Mouse (Mus musculus) kidney, postnatal 25 days (tissue): ENCODE data around the gene Atp5mpl.
A peak's percentile ranks its signal among the peaks of the same experiment; 100 is the strongest.
"Not testable (repeated sequence)": the region's sequence is repeated elsewhere in the genome, so short reads cannot be mapped to it uniquely, and the experiment has no call there.

Experiments
- DNase-seq, 2 experiments: peaks; one replicate each; pipeline ENCODE4 v3.0.0; 2021; ENCODE audit warnings: mixed read lengths in 2 of 2

Gene Atp5mpl

DNA sequence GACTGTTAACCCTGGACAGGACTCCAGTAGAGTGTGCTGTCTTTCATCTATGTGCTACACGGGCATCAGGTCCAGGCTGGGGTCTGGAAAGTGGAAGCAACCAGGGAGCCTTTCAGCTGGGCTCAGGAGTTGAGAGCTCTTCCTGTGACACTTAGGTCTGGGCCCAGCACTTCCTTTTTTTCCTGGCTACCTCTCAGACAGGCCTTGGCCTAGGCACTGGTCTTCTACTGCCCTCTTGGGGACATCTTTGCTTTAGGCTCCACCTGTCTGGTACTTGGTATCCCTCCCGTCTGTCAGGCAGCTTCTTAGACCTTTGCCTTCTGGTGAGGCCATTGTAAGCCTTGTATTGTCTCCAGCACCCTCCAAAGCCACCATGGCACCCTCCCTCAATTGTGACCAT lies 20.1 kb downstream of the Atp5mpl start:
- peak; percentile 82 to 85 for DNase-seq

DNA sequence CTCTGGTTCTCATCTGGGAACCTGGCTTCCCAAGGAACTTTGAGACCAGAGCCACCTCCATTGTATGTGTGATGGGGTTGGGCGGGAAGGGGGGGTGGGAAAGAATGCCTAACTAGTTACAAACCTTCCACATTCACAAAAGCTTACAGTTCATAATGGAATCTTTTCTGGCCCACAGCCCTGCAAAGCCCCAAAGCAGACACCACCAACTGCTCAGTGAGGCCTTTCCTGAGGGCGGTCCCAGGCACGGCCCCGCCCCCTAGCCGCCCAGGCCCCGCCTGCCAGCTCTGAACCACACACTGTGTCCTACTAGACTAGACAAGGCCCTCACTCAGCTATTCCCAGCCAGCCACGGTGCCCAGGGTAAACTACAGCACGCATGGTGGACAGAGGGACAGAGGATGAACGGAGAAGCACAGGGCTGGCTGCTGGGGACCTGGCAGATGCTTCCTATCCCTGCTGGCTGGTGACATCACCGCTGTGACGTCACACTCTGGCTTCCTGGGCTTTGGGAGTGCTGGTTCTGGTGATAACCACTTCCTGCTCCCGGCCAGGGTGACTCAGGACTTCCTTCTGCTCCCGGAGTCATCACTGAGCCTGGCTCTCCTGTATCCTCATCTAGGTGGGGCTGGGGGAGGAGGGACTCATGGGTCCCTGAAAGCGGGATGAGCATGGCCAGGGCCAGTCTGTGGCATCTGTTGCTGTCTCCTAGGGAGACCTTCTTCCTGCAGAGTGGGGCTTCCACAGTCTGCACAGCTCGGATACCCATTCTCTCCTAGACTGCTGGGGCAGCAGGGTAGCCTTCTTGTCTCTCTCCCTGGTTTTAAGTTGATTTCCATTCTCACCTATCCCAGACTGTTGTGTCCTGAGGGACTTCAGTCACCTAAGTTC lies 20.8 kb downstream of the Atp5mpl start:
- not testable (repeated sequence) for DNase-seq

DNA sequence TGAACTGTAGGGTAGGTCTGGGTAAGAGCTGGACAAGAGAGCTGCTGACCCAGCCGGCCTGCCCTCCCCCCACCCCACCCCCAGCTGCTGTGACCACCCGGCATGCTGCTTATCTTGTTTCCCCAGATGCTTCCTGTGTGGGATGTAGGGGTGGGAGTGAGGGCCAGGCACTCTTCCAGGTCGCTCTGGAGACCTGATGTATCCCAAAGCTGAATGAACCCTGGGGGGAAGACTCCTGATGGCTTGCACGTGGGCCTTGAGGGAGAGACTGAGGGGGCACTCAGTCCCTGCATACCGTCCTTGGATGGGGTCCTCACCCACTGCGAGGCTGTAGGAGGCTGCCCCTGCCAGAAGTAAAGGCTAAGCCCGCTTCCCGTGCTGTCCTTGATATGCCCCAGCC lies 21.7 kb downstream of the Atp5mpl start:
- peak; percentile 57 to 77 for DNase-seq

- DNase-seq: not testable (repeated sequence)
These were observed 22.5 kb downstream of the Atp5mpl start for GRCm38 (mm10) chr12:111944065-111944987.

DNA sequence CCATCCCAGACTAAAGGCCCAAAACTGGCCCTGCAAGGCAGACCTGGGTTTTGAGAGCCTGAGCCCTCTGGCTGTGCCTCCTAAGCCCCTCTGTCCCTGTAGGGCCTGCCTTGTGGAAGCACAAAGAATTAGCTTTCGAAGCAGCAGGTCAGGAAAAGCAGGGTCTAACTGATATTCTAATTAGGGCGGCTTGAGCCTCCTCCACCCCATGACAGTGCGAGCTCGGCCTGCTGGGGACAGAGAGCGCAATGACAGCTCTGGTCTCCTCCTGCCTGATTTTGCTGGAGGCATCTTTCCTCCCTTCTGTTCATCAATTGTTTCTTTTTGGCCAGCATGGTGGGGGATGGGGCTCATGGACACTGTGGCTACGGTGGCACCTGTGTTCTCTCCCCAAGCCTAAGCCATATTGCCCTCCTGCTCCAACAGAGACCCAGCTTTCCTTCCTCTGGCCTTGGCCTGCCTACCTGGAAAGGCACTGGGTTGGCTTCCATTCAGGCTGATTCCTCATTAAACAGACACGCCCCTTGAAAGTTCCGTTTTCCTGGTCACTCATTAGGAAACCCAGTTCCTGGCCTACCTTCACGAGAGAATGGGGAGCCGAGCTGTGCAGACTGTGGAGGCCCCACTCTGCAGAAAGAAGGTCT lies 23.2 kb downstream of the Atp5mpl start:
- peak in 1 of 2 experiments; percentile 38 for DNase-seq

- no peak for DNase-seq
These were observed 28.1 kb downstream of the Atp5mpl start for GRCm38 (mm10) chr12:111938623-111939177.

- peak; percentile 96 for DNase-seq
These were observed 29.8 kb downstream of the Atp5mpl start for GRCm38 (mm10) chr12:111936706-111937550.

GRCm38 (mm10) chr12:111933971-111934370 lies 32.8 kb downstream of the Atp5mpl start:
- no peak for DNase-seq

DNA sequence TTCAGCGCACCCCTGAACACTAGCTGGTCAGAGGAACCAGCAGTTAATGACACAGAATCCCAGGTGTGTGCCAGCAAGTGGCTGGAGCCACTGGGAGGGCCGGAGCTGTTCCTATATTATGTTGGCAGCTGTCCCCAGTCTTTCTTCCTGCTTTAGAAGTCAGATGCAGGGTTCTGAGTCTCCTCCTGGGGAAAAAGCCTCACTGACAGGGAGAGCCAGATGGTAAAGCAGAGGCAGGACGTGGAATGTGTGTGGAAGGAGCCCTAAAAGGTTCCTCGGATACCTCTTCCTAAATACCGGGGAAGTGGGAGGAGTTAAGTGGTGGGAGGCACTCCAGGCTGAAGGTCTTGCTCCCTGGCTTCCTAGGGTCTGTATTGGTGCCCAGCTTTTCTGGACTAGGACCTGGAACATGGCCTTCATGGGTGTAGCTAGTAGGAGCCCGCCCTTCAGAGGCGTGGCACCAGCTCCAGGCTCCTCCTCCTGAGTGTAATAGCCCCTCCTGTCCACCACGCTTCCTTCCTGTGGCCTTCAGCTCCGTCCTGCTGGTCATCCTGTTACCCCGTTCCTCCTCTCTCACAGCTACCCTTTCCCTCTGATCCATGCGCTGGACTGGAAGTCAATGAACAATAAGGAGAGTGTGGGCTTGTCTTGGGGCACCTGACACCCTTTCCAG lies 33.6 kb downstream of the Atp5mpl start:
- DNase-seq: peak; percentile 66 to 86

GRCm38 (mm10) chr12:111932513-111932912 lies 34.3 kb downstream of the Atp5mpl start:
- no peak for DNase-seq

DNA sequence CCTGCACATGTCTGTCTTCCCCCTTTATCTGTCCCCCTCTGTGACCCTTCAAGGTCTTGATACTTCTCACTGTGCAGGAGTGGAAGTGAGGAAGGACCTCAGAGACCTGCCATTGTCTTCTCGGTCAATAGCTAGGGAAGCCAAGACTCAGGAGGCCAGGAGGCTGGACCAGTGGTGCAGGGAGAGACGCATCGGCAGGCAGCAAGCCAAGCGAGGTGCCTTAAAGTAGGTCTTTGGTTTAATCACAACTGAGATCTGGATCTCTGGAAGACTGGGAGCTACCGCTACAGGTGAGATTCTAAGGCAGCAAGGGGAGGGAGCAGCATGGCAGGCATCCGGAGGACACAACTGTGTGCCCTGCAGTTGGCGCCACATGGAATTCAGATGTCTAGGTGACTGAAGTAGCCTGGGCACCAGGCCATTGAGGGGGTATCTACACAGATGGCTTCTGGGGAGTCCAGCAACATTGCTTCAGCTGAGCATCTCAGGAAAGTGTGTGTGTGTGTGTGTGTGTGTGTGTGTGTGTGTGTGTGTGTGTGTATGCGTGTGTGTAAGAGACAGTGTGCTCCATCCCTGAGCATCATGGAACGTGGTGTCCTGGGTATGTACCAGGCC lies 35.3 kb downstream of the Atp5mpl start:
- DNase-seq: peak in 1 of 2 experiments; percentile 29

DNA sequence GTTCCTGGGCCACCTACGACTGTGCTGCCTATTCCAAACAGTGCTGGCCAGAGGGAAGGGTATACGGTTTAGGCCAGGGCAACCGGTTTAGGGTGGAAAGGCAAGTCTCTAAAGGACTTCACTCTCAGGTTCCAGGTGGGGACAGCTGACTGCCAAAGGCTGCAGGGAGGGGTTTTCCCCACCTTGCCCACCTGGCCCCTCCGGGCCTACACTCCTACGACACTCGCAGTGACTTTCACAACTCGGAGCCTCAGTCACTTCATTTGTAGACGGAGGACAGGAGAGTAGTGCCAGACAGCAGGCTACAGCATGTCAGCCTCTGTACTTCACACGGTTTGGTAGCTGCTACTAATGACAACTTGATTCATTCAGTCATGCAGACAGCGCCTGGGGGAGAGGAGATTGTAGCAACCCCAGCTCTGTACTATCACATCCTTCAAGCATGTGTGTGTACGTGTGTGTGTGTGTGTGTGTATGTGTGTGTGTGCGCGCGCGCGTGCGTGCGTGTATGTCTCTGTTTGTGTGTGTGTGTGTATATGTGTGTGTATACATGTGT lies 38.3 kb downstream of the Atp5mpl start:
- DNase-seq: no peak

DNA sequence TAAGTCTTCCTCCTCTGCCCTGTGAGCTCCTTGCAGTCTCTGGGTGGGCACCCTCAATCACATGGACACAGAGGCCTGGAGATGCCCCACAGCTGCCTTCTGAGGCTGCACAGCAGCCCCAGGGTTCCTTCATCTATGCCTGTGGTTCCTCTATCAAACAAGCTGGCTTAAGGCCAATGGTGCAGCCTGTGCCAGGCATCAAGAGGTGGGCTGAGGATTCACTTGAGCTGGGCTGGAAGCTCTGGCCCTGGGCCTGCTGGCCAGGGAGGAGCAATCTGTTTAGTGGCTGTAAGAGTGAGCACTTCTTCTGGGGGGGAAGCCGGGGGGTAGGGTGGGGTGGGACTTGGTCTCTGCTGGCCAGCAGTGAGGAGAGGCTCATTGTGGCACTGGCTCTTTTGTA lies 39.4 kb downstream of the Atp5mpl start:
- DNase-seq: no peak

- DNase-seq: no peak
These were observed 43.7 kb downstream of the Atp5mpl start for GRCm38 (mm10) chr12:111923117-111923516.

DNA sequence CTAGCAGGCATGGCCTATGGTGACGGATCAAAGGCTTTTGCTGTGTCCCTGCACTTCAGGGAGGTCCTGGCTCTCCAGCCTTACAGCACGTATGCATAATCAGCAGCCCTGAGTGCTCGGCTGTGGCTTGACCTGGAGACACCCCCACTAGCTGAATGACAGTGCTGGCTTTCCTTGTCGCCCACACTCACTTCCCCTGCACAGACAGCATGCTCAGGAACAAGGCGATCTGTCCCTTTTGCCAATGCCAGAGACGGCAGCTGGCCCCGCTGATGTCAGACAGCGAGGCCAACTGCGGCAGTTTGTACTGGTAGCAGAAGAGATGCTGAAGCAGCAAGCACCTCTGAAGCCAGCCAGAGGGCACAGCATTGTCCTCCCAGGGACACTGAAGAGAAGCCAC lies 46.7 kb downstream of the Atp5mpl start:
- DNase-seq: no peak

DNA sequence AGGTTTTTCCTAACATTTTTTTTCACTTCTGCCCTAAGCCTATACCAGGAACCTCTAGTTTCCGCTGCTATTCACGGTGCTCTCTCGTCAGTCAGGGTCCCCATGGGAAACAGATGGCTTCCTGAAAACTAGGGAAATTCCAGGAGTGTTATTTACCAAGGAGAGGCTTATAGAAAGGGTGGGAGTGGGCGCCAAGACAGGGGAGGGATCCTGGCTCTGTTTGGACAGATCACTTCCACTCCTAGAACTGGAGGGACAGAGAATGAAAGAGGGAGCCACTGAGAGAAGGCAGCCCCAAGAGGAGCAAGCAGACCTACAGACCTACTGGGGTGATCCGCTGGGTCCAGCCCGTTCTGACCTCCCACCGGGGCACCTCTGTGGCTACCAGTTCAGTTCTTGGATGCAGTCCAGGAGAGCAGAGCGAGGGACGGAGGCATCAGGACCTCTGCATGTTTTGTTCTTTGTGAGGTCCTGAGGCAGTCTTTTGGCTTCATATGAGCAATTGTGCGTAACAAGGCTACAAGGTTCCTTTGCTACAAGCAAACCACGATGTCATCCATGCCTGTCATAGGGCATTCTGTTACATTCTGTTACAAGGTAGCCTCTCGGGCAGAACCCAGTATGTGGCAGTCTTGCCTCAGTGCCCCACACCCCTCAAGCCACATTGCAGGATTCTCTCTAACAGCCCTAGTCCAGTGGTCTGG lies 50.1 kb downstream of the Atp5mpl start:
- peak; percentile 51 to 67 for DNase-seq

DNA sequence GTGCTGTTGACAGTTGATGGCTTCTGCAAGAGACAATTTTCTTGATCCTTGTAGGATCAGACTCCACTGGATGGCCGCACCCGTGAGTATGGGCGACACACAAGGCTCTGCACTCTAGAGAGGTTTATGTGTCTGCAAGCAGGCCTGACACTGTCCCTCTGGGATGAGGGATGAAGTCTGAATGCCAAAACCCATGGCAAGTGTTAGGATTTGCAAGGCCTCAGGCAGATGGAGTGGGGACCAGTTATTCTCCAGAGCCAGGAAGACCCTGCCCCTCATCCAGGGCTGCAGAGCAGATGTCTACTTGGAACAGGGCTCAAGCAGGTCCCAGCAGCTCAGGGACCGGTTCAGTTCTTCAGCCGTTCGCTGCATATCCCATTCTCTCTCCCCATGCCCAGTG lies 51.0 kb downstream of the Atp5mpl start:
- DNase-seq: no peak

- DNase-seq: no peak
These were observed 52.7 kb downstream of the Atp5mpl start for GRCm38 (mm10) chr12:111914031-111914430.

GRCm38 (mm10) chr12:111912802-111913201 lies 54.0 kb downstream of the Atp5mpl start:
- DNase-seq: no peak

- no peak for DNase-seq
These were observed 55.0 kb downstream of the Atp5mpl start for GRCm38 (mm10) chr12:111911796-111912195.
